Mouse (Mus musculus) cerebellum, postnatal 25 days (tissue): ENCODE results near the gene Hmg20b.

ENCODE experiments used
- DNase-seq, 2 experiments: peaks; one replicate each; pipeline ENCODE4 v3.0.0; 2021; ENCODE audit warnings: mixed read lengths in 2 of 2

Gene Hmg20b

DNA sequence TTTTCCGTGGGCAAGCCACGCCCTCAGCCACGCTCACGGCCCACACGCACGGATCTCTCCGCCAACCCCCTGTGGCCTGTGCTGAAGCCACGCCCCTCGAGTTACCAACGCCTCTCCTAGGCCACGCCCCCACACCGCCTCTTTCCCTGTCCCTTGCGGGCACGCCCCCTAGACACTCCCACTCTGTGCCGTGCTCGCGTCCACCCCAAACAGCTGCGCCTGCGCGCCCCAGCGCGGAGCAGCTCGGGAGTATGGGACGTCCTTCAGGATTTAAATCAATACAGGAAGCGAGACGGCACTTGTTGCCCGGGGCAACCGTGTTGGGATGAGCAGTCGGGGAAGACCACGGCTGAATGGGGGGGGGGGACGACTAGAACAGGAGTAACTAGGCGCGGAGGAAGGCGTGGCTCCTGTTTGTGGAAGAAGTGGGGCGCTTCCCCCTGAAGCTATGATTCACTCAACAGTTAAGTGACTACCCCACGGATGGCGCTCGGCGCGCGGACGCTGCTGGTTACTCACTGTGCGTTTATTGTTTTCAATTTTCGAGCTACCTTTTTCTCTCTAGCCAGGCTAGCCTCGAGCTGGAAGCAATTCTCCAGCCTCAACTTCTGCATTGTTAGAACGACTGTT lies 28.4 kb upstream of the Hmg20b start:
- DNase-seq, result peak; percentile 100

- no peak for DNase-seq
Observed at GRCm38 (mm10) chr10:81377793-81378552, 27.7 kb upstream of the Hmg20b start, which contains the start of gene Fzr1. Gene Fzr1, minus strand, starts transcription at chr10:81378516.

GRCm38 (mm10) chr10:81377362-81377664 lies 27.0 kb upstream of the Hmg20b start:
- no peak for DNase-seq

DNA sequence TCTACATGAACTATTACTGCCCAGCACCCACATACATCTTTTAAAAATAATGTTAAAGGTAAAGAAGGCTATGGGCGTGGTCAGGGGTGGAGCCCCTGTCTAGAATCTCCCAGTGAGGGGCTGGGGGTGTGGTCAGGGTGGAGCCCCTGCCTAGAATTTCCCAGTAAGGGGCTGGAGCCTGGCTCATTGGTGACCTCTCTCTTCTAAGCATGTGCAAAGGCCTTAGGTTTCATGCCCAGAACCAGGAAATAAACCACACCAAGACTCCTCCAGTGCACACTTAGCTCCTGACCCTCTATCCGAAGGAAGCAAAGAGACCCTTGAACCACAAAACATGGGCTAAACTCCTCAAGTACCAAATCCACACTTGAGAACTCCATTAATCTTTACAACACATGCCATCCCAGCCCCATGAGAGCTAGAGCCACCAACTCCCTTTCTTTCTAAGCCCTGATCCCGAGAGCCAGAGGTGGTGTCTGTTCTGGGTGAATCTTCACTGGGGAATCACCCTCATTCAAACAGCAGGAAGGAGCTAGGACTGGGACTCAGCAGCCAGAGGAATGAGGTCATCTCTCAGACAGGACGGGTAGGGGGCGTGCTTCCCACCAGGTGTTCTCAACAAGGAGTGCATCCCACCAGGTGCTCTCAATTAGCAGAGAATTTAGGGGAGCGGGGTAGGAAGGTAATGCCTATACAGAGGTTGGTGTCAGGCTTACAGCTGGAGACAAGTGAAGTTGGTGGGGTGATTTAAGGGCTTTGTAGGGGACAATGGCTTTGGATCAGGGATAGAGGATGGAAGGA lies 26.5 kb upstream of the Hmg20b start:
- DNase-seq, result no peak

- no peak for DNase-seq
Observed at GRCm38 (mm10) chr10:81375322-81375721, 25.0 kb upstream of the Hmg20b start.

DNA sequence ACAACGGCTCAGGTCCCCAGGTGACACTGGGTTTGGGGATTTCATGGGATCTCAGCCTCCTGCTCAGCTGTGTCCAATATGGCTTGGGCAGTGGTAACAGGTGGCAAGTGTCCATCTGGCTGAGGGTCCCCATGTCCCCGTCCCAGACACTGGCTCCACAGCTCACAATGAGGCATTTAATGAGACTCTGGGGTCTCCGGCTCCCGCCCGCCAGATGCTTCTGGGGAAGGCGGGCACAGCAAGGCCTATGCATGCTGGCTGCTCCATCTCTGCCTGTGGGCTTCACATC lies 16.9 kb upstream of the Hmg20b start:
- DNase-seq, result no peak

DNA sequence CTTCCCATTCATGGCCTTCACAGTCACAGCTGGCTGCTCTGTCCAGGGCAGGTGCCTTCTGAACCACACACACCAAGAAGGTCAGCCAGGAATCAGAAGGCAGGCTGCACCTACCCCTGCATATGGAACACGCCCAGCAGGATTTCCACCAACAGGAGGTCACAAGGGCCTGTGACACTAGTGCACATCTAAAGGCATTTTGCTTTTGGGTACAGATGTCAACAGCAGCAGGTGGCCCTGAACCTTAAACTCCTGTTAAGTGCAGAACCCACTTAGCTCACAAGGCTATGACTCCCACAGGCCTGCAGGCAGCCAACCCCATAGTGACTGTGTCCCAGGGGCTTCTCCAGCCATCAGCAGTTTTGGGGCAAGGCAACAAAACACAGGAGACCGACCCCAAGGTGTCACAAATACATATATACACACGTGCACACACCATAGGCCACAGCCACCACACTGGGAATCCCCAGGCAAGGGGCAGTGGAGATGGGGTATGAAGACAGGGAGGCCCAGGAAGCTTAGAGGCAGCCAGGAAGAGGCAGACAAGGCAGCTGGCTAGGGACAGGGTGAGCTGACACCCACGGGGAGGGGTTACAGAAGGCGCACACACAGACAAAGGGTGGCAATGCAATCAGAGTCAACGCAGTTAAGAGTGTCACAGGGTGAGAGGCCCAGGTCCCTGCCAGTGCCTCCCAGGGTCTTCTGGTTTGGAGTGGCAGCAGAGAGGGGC lies 16.4 kb upstream of the Hmg20b start:
- DNase-seq, result no peak

GRCm38 (mm10) chr10:81365672-81366476 lies 15.6 kb upstream of the Hmg20b start, which contains the start of gene 4930404N11Rik:
Gene 4930404N11Rik, minus strand, starts transcription at chr10:81365816.
- peak in 1 of 2 experiments; percentile 51 for DNase-seq

GRCm38 (mm10) chr10:81365073-81365472 lies 14.8 kb upstream of the Hmg20b start:
- DNase-seq, result peak in 1 of 2 experiments; percentile 52

- DNase-seq, result peak in 1 of 2 experiments; percentile 58
Observed at GRCm38 (mm10) chr10:81364666-81365065, 14.4 kb upstream of the Hmg20b start.

DNA sequence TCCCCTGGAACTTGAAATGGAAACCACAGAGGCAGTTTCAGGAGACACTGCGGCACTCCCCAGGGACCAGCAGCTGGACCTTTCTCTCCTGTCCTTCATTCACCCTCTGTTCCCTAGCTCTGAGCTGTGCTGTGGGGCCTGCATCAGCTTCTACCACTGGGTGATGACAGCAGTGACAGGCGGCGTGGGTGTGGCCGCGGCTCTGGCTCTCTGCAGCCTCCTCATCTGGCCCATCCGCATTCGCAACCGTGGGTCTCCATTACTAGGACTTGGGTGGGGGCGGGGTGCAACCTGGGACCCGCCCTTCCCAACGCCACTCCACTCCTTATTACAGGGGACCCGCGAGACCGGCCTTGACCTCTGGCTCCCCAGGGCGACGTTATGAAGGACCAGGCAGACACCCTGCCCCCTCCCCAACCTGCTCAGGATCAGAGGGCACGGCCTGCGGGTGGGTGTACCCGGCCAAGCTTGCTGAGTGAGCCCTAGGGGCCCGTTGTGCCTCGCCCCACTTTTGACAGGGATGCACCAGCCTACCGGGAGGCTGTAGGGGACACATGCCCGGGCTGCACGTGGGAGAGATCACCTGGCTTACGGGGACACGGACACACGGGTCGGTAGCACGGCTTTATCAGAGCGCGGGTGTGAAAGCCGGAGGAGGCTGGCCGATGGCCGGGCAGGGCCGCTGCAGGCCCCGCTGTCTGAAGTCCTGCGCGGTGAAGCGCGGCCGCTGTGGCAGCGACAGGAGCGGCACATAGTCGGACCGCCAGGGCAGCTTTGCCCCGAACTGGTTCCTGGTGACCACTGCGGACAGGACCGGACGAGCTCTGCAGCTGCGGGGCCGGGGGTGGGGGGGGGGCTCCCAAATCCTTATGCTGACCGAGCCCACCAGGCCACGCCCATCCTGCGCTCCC lies 13.4 kb upstream of the Hmg20b start:
- peak in 1 of 2 experiments; percentile 47 for DNase-seq

DNA sequence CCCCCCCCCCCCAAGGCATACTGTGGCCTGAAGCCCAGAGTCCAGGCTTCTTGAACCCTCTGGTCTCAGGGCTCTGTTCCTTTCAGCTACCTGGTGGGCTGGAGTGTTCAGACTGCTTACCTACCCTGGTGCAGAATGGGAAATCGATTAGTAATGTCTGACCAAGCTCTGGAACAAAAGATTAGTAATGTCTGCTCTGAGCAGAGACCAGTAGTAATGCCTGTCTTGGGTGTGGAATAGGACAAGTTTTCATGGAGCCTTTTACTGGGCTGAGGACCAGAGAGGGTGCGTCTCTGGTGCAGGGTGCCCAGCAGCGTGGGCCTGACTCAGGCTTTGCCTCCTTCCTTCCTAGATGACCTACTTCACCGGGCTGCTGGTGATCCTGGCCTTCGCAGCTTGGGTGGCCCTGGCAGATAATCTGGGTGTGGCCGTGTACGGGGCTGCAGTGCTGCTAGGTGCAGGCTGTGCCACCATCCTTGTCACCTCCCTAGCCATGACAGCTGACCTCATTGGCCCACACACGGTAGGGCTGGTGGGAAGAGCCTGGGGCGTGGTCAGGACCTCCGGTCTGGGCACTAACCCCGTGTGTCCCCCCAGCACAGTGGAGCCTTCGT lies 12.2 kb upstream of the Hmg20b start:
- no peak for DNase-seq

DNA sequence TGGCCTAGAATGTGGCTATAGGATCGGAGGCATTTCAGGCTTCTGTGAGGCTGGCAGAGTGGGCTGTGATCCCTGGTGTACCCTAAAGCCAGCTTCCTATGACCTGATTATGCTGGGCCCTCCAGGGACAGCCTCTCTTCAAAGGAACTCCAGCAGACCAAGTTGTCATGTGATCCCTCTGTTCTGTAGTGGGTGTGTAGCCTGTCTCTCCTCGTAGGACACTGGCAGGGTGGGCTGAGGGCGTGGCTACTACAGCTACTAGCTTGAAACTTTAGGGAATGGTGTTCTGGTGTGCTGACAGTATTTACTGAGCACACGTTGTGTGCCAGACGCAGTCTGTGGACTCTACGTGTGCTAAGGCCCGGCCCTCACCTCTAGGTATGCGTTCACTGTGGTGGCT lies 10.4 kb upstream of the Hmg20b start:
- DNase-seq, result no peak

GRCm38 (mm10) chr10:81358841-81359240 lies 8.6 kb upstream of the Hmg20b start:
- DNase-seq, result no peak

GRCm38 (mm10) chr10:81358209-81358608 lies 7.9 kb upstream of the Hmg20b start:
- no peak for DNase-seq

- DNase-seq, result peak; percentile 93 to 97
Observed at GRCm38 (mm10) chr10:81356991-81357844, 6.9 kb upstream of the Hmg20b start, which contains the start of gene Mfsd12. Gene Mfsd12, plus strand, starts transcription at chr10:81357491.

DNA sequence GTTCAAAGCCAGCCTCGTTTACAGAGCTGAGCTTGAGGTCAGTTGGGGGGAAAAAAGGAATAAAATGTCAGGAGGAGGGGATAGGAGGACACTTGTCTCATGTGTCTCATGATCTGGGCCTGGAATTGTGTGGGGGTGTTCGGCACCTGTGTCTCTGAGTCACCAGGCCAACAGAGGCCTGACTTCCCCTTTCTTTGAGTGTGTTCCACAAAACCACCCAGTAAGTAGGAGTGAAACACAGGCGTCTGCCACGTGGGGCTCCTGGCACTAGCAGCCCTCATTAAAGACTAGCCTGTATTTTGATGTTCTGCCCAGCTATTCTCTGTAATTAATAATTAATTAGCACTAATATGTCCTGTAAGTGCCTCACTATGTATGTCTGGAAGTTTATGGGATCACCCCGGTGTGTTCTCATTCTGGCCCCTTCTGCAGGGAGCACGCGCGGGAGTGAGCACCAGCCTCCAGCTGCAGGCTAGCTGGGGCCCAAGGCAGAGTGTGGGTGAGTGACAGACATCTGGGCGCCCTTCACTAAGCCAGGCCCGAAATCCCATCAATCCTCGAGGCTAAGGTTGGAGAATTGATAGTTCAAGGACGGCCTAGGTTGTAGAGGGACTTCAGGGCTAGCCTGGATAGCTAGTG lies 6.2 kb upstream of the Hmg20b start:
- no peak for DNase-seq

DNA sequence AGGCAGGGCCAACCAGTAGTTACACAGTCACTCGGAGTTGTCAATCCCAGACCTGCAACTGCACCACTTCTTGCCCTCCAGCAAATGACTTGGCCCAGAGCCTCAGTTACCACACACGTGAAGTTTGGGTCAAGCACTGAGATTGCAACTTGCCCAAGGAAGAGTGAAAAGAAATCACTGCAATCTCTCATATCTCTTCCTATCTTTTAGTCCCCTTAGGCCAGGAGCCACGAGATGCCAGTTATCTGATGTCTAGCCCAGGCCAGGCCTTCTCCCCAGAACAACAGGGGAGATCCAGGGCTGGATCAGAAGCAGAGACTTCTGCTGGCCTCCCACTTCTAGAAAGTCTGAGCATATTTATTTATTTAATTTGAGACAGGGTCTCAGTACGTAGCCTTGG lies 5.3 kb upstream of the Hmg20b start:
- DNase-seq, result no peak
